Mouse (Mus musculus) megakaryocyte, embryonic 14.5 days (primary cell): ENCODE measurements around the gene Mmp15.

Experiments
- FLI1 ChIP-seq: IDR thresholded peaks from 2 replicates; pipeline ENCODE4 v1.6.1; 2012; ENCODE audit warnings: low read length, inconsistent platforms, mixed read lengths
- GATA1 ChIP-seq: IDR thresholded peaks from 3 replicates; pipeline ENCODE4 v1.6.1; 2012; ENCODE audit warnings: mixed read lengths, low read length, inconsistent platforms, borderline replicate concordance

DNA sequence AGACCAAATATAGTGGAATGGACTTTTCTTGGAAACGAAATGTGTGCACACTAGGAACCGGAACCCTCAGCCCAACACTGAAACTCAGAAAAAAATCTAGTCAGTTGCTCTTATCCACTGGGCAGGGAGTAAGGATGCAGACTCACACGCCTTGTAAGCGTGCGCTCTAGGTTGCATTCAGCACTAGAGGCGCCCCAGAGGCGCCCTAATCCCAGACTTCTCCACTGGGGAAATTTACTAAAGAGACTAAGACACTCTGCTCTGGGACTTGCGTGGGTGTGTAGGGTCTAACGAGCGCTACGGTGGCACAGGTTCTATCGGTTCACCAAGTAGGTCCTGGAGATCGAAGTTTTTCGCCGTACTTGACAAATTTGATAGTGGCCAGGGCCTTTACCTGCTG lies 607 bp upstream of the Mmp15 start:
- TF ChIP-seq GATA1 (no peak), FLI1 (no peak)
